Mouse (Mus musculus) brain, embryonic 14.5 days (tissue): ENCODE measurements around the gene Gga1. TPM values are rescaled to one million over a fixed set of nuclear protein-coding genes. Genes with fewer than 3 reads are reported as not detected.
"Not testable (repeated sequence)": the region's sequence is repeated elsewhere in the genome, so short reads cannot be mapped to it uniquely, and the experiment has no call there.

Experiments
- DNase-seq: peaks from one replicate; pipeline ENCODE4 v3.0.0-alpha.2; 2011; ENCODE audit warnings: low read depth
- CTCF ChIP-seq: fragments of 200-500 bp; IDR thresholded peaks from 2 replicates; pipeline ENCODE4 v1.5.1; 2012; ENCODE audit warnings: inconsistent platforms, mild to moderate bottlenecking, moderate library complexity, borderline replicate concordance; ENCODE audit not compliant: insufficient read depth, insufficient read length; ENCODE audit errors: extremely low read depth
- POLR2A ChIP-seq: fragments of 200-500 bp; IDR thresholded peaks from 2 replicates; pipeline ENCODE4 v1.6.1; 2012; ENCODE audit warnings: mild to moderate bottlenecking, inconsistent platforms, borderline replicate concordance; ENCODE audit not compliant: poor library complexity, insufficient read depth, insufficient read length, severe bottlenecking; ENCODE audit errors: extremely low read depth
- polyA plus RNA-seq: library from polyadenylated mRNA; depleted of rRNA; stranded (reverse); fragments of >200 nt; gene quantifications from 2 replicates; pipeline ENCODE4 v1.2.3, GENCODE M21; 2012

The Gga1 gene
- polyA plus RNA-seq, 1 experiment: 76.1 TPM

DNA sequence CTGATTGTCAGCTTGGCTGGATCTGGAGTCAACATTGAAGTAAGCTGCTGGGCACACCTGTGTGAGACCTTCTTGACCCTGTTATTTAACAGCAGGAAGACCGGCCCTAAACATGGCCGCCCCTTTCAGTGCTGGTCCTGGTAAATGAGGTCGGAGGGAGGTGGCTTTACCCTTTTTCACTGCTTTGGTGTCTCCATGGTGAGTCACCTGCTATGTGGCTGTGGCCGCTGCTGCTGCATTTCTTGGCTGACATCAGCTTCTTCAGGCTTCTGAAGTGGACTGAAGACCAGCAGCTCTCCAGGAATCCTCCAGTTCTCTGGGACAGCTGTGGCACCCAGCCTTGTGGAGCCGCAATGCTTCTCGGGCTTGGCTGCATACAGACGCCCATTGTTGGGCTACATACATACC is 8.2 kb upstream of the Gga1 start:
- no peak for DNase-seq
- no peak for TF ChIP-seq POLR2A
- no peak for TF ChIP-seq CTCF

DNA sequence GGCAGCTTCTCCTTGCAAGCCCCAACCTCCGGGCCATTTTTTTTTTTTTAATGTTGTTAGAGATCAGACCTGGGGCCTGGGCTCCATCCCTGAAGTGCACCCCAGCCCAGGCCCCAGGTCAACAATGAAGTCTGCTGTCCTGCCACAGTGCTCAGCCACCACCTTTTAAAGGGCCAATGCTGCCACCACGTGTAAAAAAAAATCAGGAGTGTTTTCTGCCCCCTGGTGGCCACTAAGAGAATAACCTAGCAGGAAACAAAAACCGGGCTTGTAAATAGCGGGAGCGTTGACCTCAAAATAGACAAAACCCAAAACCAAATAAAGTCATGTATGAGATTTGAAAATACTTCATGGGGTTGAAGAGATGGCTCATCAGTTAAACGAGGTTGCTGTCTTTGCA is 7.2 kb upstream of the Gga1 start:
- peak; percentile 71 for DNase-seq
- no peak for TF ChIP-seq POLR2A
- peak; percentile 76 for TF ChIP-seq CTCF

DNA sequence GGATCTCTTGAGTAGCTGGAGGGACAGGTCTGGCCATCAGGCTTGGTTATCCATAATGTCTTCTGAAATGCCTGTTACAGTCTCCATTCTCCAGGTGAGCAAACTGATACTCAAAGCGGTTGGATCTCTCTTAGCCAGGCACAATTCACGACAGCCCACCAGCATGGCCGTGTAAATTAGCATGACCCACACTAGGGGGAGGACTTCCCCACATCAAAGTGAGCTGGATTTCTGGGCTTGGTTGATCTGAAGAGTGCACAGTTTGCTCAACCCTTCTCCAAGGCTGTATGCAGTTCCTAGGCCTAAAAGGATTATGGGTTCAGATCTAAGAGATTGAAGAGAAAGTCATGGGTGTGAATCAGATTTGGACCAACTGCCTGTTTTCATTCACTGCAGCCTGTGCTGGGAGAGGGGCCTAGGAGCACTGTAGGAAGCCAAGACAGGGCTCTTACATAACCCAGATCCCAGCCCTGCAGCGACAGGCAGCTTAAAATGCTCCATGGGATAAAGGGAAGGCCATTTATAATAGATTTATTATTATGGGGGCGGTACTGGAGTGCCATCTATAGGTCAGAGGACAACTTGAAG is 4.9 kb upstream of the Gga1 start:
- peak; percentile 2; the same call in 1 of the 2 replicates for TF ChIP-seq CTCF
- TF ChIP-seq POLR2A: no peak
- no peak for DNase-seq

DNA sequence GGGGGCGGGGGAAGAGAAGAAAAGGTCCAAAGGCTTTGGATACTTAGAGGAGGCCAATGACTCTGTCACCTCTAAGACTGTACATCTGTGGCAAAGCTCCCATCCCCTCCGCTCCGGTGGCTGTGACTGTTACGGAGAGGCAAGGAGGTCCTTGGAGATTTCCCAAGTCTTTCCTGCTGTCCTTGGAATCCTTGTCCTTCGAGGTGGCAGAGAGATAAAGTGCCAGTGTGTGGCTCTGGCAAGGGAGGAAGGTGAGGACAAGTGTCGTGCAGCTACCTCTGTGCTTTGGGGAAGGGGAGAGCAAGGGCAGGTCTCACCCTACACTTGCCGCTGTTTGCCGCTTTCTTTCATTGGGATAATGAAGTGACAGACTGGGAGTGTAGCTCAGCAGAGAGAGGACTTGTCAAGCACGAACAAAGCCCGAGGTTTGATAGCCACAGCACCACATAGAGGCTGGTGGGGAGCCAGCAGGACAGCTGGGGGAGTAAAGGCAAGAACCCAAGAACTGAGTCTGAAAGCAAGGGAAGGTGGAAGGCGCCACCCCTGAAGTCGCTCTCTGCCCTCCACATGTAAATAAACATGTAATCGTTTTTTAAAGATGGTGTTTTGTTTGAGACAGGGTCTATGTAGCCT is 3.1 kb upstream of the Gga1 start:
- peak; percentile 83 for DNase-seq
- TF ChIP-seq CTCF (no peak), POLR2A (no peak)

DNA sequence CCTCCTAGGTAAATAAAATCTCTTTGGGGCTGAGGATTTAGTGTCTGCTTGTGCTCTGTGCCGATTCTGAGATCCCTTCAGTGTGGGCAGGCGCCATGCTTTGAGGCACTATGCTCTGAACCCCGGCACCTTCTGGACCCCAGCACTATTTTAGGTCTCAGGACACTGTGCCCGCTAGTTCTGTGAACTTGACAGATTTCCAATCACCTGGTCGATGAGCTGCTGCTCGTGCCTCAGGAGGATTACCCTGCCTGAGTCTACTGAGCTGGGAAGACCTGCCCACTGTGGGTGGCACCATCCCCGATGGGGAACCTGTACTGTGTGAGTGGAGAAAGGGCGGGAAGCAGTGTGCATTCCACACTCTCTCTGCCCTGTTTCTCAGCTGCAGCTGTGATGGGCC is 2.0 kb upstream of the Gga1 start:
- TF ChIP-seq POLR2A (no peak), CTCF (no peak)
- DNase-seq: no peak

DNA sequence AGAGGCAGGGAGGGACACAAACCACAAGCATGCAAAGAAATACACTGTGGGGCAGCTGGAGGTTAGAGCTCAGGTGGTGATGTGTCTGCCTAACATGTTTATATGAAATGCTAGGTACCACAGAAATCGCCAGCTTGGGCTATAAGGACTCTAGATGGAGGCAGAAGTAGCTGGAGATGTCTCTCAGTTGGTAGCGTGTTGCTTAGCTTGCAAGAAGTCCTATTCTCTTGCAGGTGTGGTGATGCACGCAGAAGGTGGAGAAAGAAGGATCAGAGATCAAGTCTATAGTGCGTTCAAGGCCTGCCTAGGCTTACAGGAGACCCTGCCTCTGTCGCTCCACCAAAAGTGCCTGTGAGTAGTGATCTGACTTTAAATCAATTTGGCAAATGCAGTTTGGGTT is 1.5 kb upstream of the Gga1 start:
- TF ChIP-seq CTCF (no peak), POLR2A (no peak)
- DNase-seq: no peak

DNA sequence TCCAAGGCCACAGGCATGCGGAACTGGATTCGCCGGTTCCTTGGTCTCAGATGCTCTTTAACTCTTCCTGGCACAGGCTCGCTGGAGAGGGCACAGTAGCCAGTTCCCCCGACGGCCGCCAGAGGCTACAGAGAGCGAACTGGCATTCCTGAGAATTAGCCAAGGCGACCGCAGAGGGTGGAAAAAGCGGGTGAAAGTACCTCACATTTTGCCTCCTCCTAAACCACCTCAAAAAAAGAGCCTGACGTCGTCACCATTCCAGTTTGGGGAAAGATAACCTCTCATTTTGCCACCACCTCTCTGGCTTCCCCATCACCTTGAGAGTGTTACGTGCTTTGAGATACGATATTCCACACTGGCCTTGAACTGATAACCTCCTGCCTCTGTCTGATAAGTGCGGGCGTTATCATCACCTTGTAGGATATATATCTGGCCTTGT is 713 bp upstream of the Gga1 start:
- TF ChIP-seq POLR2A: peak; percentile 27; the same call in 1 of the 2 replicates
- peak; percentile 88 for TF ChIP-seq CTCF
- peak; percentile 92 for DNase-seq

DNA sequence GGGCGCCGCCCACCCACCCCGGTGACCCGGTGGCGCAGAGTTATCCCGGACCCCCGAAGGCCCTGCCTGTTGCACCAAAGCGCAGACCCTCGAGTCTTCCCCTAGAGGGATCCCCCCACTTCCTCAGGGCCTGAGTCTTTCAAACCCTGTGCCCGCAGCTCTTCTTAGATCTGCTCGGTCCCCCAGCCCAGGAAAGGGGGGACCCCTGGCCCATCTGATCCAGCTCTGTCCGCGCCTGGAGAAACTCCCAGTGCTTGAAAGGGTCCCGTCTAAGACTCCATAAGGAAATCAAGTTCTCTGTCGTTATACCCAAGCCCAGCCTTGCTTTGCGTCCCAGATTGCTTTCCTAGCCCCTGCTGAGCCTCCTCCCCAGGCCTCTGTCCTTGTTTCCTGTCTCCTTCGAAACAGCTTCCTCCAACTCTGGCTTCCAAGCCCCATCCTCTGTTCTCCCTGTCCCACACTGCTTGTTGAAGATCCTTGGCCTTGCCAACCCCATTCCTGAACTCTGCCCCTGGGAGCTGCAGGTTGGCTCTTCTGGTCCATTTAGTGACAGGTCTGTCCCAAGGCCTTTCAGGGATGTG is 910 bp downstream of the Gga1 start:
- DNase-seq: no peak
- TF ChIP-seq POLR2A (no peak), CTCF (no peak)

DNA sequence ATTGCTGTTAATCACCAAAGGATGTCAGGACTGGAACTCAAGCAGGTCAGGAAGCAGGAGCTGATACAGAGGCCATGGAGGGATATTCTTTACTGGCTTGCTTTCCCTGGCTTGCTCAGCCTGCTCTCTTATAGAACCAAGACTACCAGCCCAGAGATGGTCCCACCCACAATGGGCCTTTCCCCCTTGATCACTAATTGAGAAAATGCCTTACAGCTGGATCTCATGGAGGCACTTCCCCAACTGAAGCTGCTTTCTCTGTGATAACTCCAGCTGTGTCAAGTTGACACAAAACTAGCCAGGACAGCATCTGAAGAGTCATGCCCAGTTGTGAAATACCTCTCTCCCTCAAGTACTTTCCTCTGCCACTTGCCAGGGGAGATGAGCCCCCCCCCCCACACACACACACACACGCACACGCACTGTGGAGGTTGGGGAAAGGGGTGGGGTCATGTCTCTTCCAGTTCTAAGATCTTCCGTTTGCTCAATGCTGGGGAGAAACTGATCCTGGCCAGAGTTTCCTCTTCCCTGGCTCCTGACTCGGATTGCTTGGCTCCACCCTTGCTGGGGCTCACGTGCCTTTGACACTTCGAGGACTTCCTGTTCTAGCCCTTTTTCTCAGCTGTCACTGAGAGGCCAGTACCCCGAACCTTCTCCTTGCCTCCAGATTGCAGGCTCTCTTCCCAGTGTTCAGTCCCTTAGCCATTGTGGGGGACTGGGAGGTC is 2.0 kb downstream of the Gga1 start:
- not testable (repeated sequence) for DNase-seq

DNA sequence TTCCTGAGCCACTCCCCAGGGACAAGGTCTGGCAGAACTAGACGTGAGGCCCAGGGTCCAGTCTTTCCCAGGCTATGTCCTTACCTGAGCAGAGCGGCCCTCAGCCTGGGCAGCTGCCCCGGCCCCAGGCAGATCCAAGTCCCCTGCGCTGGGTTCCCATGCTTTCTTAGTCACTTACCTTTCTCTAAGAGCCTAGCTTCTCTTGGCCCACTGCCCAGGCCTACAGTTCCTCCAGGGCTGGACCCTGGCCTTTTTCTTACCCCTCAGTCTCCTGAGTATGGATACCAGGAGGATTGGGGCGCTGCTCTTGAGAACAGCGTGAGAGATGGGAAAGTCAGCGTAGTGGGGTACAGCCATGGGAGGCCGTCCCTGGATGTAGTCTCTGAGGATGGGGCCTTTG is 3.4 kb downstream of the Gga1 start:
- TF ChIP-seq POLR2A (no peak), CTCF (no peak)
- no peak for DNase-seq

DNA sequence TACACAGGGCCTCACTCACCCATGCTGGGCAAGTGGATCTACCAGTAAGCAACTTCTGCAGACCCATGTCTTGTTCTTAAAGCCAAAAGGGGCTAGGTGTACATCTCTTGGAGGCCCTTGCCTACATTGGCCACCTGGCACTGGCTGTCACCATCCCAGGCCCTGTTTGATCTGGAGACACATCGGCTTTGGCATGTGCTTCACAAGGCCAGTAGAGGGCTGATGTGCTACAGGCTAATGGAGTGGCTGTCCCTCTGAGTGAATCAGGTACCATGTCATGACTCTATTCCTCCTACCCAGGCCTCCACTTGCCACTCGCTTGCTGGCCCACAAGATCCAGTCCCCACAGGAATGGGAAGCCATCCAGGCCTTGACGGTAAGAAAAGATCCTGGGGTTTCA is 4.8 kb downstream of the Gga1 start:
- TF ChIP-seq CTCF: no peak
- TF ChIP-seq POLR2A: no peak
- no peak for DNase-seq

DNA sequence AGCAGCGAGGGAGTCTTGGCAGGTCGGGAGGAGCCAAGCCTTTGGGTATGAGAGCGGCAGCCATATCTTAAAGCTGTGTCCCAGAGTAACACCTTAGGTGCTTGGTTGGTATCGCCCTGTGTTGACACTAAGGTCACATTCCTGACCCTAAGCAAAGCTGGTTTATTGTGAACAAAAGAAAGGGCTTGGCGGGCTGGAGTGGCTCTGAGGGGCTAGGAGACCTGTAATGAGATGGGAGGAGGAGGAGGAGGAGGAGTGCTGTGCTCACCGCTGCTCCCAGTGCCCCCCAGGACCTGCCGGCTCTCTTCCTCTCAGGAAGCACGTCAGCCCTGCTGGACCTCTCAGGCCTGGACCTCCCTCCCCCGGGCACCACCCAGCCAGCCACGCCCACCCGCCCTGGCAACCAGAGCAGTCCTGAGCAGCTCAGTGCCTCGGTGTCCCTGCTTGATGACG is 12.4 kb downstream of the Gga1 start:
- no peak for DNase-seq
- TF ChIP-seq CTCF: no peak

DNA sequence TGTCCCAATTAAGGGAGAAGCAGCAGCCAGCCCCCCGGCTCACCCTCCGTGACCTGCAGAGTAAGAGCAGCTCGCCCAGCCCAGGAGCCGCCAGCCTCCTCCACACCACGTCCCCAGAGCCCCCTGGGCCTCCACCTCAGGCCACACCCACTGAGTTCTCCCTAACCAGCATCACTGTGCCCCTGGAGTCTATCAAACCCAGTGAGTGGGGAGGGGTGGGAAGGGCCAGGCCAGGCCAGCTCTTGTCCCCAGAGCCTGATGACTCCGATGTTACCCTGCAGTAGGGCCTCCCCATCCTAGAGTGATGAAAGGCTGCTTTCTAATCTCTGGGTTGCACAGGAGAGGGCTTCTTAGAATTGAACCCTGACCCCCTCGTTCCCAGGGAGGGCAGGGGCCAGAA is 15.4 kb downstream of the Gga1 start:
- no peak for TF ChIP-seq CTCF
- no peak for TF ChIP-seq POLR2A
- no peak for DNase-seq
